Mouse (Mus musculus) right cerebral cortex, adult 2 months (tissue): ENCODE data around the gene Atp11a.

Source experiments
- DNase-seq, 2 experiments: peaks; one replicate each; pipeline ENCODE4 v3.0.0; 2021 to 2022; ENCODE audit warnings: low spot score in 2 of 2

The Atp11a gene

GRCm38 (mm10) chr8:12905599-12906321 lies 148.9 kb downstream of the Atp11a start:
- no peak for DNase-seq

- DNase-seq = no peak
Observed at GRCm38 (mm10) chr8:12906597-12906996, 149.8 kb downstream of the Atp11a start.

- DNase-seq = no peak
Observed at GRCm38 (mm10) chr8:12907730-12908129, 150.9 kb downstream of the Atp11a start.

GRCm38 (mm10) chr8:12912011-12912410 lies 155.2 kb downstream of the Atp11a start:
- no peak for DNase-seq

- peak; percentile 59 to 61 for DNase-seq
Observed at GRCm38 (mm10) chr8:12915187-12916006, 158.6 kb downstream of the Atp11a start.

- DNase-seq = peak in 1 of 2 experiments; percentile 36
Observed at GRCm38 (mm10) chr8:12916156-12916900, 159.5 kb downstream of the Atp11a start.

GRCm38 (mm10) chr8:12917029-12917428 lies 160.2 kb downstream of the Atp11a start:
- peak; percentile 35 to 59 for DNase-seq

GRCm38 (mm10) chr8:12917831-12918230 lies 161.0 kb downstream of the Atp11a start:
- DNase-seq = no peak
